Mouse (Mus musculus): Measurements from ENCODE around the gene Trim27.

- TF ChIP-seq CTCF (IDR thresholded peaks at IDR 0.05; ENCODE audit: low read depth) (no peak), EP300 (IDR thresholded peaks at IDR 0.05; ENCODE audit: low read depth) (no peak)
Observed at GRCm38 (mm10) chr13:21178364-21178763, 881 bp upstream of the Trim27 start.
